Mouse (Mus musculus) c-Kit-positive CD71-negative TER-119-negative erythroid progenitor cells, embryonic 14.5 days (primary cell): ENCODE measurements around the gene Ugt1a6a.

Experiments used
- DNase-seq: peaks from one replicate; pipeline ENCODE4 v3.0.0-alpha.2; 2013; ENCODE audit warnings: low read depth

Ugt1a6a gene

DNA sequence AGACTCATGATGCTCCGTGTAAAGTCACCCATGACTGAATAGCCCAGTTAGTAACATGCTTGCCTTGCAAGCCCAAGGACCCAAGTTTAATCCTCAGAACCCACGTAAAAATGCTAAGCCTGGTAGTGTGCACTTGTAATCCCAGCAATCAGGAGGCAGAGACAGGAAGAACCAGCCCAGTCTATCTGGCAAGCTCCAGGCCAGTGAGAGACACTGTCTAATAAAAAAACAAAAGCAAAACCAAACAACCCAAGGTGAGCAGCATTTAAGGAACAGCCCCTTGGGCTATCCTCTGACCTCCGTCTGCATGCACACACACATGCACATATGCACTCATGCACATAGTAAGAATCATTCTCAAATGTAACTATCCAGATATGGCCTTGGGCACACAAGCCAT lies 95.0 kb downstream of the Ugt1a6a start:
- DNase-seq = no peak

DNA sequence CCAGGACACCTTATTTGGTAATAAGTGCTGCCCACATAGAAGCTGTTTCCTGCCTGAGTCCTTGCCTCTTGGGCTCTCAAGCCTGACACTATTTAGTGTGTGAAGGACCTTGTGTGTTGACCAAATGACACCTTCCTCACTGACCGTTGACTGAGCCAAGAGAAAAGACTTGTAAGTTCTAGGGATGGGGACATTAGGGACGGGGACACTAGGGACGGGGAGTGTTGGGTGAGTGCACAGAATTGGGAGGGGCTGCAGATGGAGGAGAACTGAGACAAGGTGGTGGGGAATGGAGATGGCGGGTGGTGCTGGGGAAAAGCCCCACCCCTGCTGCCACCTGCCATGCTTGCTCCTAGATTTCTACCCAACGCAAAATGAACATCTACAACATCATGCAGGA lies 95.4 kb downstream of the Ugt1a6a start:
- DNase-seq = no peak

DNA sequence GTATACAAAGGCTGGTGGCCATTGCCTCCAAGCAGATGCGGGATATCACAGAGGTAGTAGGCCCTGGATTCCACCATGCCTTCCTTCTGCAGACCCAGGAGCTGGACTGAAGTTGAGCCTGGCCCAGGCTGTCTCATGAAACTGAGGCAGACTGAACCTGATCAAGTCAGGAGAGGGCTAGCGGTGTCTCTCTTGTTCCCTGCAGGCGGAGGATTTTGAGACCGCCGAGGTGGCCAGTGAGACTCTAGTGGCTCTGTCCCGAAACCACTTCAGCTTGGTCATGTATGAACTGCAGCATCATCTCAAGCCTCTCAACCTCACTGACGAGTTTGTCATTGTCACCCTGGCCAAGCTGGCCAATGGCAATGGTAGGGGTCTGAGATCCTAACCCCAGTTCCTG lies 95.8 kb downstream of the Ugt1a6a start:
- no peak for DNase-seq

DNA sequence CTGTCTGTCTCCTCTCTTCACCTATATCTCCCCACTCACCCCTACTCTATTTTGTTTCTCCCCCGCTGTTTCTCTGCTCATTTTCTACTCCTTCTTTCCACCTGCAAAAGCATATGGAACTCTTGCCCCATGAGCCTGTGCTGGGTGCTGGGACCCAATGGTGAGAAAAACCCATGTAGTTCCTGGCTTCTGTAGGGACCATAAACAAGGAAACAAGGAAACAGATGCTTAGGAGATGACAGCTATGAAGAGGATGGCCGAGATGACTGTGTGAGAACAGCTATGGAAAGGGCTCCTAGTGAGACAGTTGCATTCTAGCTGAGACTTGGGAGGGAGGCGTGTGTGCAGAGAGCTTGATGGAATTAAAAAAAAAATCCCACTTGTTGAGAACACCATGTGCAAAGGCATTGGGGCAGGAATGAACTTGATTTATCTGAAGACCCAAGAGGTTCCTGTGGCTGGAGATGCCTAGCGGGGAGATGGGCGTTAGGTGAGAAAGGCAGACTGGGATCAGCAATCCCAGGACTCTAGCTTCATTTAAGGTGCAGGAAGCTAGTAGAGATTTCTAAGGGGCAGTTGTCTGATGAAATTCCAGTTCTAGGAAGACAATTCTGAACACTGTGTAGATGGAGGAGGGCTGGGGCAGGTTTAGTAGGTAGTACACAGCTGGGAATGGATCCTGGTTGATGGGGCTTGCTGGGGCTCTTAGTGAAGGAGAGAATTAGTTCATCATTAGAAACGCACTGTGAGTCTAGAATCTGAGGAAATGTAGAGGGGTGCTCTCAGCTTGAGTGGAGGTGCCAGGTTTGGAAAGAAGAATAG lies 96.6 kb downstream of the Ugt1a6a start:
- no peak for DNase-seq

DNA sequence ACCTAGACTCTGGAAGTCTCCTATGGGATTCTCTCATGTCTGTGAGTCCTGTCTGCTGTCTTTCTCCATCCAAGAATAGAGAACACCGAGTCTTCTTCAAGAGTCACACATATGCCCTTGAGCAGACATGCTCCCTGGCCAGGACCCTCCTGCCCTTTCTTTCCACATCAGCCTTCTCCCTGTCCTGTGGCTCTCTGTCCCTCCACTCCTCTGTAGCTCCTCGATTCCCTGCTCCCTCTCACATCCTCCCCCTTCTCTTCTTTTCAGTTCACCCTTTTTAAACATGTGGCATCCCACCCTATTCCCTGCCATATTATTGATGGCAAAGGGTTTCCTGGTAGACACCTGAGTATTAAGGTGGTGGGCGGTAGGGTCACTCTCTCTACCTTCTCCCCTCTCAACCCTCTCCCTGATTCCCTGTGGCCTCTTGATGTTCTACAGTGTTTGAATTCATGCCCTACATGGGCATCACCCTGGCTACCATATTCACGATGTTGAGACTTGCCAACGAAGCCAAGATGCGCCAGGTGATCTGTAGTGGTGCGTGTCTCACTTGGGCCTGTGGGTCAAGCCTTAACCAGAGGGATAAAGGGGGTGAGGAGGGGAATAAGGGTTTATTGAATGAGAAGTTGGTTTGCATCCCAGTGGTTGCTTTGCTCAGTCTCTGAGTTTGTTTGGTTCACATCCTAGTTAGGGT lies 97.3 kb downstream of the Ugt1a6a start:
- no peak for DNase-seq

DNA sequence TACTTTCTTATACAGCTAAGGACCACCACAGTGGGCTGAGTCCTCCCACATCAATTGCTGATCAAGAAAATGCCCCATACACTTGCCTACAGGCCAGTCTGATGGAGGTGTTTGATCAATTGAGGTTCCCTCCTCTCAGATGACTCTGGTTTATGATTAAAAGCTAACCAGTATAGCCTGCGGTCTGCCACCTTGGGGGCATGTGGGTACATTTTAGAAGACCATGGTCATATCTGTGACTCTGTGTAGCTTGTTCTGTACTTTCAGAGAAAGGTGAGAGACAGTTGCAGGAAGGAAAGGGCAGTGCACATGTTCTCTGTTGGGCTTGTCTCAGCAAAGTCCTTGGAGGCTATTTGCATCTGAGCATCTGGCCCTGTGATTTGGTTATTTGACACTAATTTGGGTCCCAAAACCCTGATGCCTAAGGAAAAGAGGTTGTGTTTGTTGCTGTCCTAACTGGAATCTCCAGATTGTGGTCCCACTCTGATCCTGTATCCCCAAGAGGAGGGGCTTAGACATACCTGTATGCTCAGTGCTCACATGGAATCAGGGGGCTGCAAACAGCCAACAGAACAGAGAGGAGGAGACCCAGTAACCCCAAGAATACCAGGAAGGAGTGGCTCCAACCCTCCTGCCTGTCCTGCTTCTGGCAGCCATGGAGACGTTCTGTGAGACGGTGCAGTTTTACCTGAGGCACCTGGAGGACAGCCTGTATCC lies 98.2 kb downstream of the Ugt1a6a start:
- no peak for DNase-seq

DNA sequence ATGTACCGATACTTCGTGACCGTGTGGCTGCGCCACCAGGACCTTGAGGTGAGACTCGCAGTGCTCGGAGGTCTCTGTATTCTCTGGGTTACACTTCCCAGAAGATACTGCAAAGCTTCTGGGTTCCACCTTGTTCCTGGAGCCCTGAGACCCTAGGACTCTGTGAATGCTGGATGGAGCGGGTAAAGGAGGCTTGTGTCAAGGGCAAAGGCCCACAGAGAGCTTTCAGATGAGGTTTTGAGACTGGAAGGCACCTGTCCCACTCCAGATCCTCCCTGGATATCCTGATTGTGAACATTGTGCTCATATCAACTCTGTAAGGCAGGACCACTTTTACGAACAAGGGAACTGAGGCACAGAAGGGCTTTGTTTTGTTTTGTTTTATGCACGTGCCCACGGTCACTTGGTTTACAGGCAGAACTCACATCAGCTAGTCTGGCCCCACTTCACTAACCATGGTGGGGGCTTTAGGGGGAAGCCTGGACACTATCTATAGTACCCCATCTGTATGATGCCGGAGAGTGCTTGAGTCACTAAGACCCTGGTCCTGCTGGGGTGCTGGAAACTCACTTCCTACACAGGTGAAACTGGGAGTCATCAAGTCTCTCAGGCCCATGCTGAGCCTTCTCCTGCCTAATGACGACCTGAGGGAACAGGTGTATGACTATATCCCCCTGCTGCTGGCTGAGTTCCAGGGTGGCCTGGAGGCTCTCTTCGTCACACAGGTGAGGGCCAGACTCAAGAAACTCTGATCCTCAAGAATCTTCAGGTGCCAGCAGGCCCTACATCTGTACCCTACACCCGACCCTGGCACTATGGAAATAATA lies 99.0 kb downstream of the Ugt1a6a start:
- no peak for DNase-seq

DNA sequence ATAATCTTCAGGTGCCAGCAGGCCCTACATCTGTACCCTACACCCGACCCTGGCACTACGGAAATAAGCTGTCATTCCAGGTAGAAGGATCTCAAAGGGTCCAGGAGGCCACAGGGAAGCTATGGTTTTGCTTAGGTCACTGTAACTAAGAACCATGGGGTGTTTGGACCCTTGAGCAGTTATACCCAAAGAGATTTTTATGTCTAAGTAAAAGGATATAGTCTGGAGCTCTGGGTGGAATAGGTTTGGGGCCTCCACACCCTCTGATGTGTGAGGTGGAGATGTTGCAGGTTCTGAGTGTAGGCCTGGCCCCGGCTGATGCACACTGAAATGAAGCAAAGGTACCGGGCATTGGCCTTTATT lies 99.6 kb downstream of the Ugt1a6a start:
- DNase-seq = no peak

DNA sequence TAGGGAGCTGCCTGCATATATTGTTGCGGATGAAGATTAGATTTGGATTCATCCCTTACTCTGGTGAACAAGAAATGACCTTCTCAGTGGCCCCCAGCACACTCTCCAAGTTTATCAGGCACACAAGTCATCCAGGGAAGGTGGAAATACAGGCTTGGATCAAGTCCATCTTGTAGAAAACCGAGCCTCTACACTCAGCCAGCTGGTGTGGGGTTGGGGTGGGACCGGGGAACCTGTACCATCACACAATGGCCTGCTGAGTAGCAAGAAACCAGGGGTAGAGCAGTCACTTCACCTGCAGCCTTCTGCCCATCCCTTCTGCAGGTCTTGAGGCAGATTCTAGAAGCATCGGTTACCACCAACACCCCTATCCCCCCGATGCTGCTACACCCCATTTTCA lies 100.0 kb downstream of the Ugt1a6a start:
- no peak for DNase-seq

DNA sequence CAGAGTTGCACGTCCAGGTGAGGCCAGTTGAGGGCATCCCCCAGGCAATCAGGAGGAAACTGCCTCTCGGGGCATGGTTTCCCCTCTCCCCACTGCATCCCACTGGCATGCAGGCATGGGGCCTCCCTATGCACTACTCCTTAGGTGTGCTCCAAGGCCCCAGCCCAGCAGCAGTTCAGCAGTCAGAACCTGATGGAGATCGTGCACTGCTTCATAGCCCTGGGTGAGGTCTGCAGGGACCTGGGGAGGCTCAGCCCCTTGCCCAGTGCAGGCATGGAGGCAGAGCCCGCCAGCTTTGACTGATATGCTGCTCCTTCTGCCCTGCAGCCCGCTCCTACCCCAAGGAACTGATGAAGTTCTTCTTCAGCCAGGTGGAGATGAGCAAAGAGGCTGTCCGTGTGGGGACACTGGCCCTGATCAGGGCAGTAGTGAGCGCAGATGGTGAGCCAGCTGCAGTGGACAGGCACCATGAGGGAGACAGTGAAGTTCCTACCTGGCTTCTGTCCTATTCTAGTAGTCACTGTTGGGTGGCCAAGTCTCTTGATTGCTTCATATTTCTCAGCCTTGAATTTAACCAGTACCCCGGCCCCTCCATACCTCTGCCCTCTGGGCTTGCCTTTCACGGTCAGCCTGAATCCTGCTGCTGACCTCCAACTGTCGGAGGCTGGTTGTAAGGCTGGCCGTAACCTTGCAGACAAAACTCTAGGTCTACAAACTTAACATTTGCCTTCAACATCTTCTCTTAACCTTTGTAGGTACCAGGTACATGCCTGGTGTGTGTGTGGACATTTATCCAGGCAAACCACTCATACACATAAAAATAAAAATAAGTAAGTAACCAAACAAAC lies 100.7 kb downstream of the Ugt1a6a start:
- DNase-seq = no peak

DNA sequence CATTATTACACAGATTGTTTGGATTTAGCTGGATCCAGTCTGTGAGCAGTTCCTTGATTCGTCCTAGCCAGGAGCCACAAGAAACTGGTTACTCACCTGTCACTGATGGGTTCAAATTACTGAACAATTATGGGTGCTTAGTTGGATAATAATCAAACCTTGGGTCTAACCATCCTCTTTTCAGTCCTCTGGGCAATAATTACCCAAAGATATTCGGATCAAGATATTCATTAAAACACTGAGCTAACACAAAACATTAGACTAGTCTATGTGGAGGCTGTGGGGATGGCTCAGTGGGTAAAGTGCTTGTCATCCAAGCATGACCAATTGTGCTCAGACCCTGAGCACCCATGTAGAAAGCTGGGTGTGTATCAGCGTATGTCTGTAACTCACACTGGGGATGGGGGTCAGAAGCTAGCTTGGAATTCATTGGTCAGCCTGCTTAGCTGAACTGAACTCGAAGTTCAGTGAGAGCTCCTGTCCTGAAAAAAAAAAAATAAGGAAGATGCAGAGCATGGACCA lies 101.3 kb downstream of the Ugt1a6a start:
- DNase-seq = no peak

DNA sequence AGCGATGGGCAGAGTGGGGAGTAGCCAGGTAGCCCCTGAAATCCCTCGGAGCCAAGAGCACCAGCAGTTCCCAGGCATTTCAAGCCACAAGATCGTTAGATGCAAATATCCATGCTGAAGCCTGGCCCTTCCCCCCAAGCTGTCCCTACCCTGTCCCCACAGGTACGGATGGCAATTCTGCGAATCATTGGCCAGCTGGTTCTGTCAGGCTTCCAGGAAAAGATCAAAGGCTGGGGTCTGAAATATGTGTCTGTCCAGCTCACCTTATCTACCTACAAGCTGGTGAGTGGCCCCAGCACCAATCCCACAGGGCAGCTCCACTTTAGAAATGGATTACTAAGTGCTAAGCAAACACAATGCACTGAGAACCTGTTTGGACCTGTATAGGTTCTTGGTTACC lies 102.7 kb downstream of the Ugt1a6a start:
- DNase-seq = no peak

DNA sequence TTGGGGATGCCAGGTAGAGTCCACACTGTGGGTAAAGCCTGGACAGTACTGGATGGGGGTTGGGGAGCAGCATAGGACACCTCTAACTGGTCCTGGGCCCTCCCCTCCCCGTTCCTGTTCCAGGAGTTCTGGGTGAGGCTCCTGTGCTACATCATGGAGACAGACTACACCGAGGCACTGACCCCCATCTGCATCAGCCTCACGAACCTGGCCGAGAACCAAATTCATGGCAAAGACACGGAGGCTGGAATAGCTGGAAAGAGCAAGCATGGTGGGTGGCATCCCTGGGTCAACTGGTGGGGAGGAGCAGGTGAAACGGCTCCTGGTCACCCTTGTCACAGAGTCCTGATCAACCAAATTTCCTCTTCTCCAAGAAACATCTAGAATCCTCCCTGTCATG lies 104.2 kb downstream of the Ugt1a6a start:
- no peak for DNase-seq

DNA sequence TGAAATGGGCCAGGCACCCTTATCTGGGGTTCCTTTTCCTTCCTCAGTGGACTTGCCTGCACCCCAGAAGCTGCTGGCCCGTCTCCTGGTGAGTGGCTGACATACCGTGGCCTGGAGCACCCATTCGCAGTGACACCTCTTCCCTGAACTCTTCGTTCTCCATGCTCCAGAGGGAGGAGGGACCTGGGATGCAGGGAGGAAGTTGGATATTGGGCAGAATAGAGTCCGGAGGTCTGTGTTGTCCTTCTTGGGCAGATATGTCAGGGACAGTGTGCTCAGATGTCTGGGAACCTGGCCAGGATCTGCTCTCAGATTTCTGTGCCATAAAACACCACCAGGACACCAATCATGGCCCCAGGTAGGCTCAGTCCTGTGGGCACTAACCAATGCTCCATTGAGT lies 105.5 kb downstream of the Ugt1a6a start:
- DNase-seq = no peak

DNA sequence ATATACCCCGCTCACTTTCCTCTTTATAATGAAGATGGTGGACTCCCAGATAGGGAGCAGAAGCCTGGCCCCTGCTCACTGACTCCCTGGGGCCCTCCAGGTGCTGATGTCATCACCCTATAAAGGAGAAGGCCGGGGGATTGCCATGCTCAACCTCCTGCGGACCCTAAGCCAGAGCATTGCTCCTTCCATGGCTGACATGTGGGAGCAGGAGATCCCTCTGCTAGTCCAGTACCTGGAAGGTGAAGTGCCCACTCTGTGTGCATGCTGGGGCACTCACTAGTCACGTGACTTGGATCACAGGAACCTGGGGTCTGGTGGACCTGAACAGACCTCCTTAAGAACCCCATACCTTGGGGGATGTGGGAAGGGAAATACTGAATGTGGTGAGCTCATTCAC lies 106.0 kb downstream of the Ugt1a6a start:
- DNase-seq = no peak

DNA sequence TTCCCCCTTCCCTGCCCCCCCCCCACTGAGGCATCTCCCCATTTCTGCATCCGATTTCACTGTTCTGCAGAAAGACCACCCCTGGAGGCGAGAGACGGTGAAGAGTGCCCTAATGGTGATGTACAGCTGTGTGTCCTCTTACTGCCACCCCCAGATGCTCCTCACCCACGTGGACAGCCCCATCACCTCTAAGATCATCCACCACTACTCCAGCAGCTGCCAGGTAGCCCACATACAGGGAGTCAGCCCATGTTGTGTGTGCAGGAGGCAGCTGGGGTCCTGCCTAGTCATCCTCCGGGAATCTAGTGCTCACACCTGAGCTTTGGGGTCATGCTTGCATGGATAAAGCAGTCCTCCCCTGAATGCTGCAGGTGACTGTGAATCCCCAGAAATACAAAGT lies 109.3 kb downstream of the Ugt1a6a start:
- DNase-seq = no peak

DNA sequence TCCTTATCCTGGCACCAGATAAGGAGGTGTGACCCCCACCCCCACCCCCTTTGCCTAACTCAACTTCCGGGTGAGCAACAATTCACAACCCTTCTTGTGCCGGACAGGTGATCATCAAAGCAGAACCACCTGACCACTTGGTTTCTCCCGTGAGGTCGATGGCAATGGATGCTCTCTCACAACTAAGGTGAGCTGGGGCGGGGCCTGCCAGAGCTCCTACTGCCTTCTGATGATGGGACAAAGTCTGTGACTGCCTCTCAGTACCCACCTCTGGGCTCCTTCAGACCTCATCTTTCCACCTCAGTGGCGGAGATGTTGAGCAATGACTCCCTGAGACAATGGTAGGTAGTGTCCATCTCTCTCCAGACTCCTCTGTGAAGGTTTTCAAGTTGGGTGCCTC lies 111.3 kb downstream of the Ugt1a6a start:
- DNase-seq = no peak

DNA sequence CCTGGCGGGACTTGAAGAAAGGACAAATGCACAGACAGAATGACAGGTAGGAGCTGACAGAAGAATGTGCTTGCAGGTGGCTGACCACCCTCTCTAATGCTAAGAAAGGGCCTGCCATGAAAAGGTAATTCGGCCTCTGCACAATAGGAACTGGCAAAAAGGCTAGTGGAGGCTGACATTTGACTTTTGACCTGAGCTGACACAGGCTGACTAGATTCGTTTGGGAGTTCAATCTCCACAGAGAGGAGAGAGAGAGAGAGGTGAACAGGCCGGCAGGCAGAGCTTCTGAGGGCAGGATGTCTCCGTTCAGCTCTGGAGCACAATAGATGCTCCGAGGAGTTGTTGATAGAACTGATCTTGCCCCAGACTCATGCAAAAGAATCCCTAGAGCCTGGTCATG lies 111.8 kb downstream of the Ugt1a6a start:
- DNase-seq = no peak

DNA sequence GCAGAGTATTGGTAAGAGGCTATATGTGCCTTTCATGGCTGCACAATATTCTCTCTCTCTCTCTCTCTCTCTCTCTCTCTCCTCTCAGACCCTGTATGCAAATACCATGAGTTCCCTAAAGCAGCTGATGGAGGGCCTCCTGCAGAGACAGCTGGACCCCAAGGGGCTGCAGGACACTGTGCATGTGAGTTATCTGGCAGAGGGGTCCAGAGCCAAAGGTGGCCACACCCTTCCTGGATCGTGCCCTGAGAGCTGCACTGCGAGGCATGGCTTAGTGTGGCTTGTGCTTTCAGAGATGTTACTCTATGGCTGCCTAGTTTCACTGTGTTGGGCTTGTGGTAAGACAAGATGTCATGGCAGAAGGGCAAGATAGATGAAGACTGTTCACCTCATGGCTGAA lies 113.1 kb downstream of the Ugt1a6a start:
- no peak for DNase-seq

DNA sequence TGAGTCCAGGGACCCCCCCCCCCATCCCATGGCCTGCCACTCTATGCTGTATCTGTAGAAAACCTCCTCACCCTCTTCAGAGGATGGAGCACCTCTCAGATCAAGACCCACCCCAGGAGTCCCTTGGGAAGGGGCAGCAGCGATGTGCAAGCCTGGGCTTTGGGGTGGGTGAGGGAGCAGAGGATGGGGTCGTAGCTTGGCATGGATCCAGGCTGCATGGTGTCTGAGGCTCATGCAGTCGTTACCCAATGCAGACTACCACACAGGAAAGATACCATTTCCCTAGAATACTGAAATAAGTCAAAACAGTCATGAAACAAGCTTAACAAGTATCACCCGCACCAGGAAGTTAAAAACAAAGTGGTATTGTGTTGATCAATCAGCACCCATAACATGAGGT lies 114.0 kb downstream of the Ugt1a6a start:
- DNase-seq = no peak

DNA sequence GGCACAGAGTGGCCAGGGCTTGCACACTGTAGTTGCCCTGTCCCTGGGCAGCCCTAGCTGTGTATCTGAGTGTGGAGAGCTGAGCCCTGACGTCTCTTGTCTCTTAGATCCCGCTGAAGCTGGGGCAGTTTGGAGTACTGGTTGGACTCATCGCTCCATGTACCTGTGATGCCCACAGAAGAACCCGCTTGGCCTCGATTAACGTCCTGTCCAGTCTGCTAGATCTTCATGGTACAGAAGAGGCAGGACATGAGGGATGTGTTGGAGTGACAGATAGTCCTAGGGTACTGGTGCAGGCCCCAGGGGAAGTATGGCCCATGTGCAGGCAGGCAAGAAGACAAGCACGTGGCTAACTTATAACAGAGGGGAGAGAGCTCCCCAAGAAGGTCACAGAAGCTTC lies 115.0 kb downstream of the Ugt1a6a start:
- no peak for DNase-seq
